Mouse (Mus musculus) c-Kit-positive CD71-positive TER-119-negative erythroid progenitor cells, embryonic 14.5 days (primary cell): ENCODE data around the gene Neurod4.

Experiments used
- DNase-seq: peaks from one replicate; pipeline ENCODE4 v3.0.0-alpha.2; 2013; ENCODE audit warnings: low read depth

Neurod4 gene

GRCm38 (mm10) chr10:130234576-130234975 is 45.5 kb downstream of the Neurod4 start:
- DNase-seq, result no peak

GRCm38 (mm10) chr10:130232117-130232516 is 47.9 kb downstream of the Neurod4 start:
- DNase-seq, result no peak

GRCm38 (mm10) chr10:130229584-130229983 is 50.5 kb downstream of the Neurod4 start:
- no peak for DNase-seq

GRCm38 (mm10) chr10:130228246-130228645 is 51.8 kb downstream of the Neurod4 start:
- DNase-seq, result peak; percentile 25

GRCm38 (mm10) chr10:130225034-130225433 is 55.0 kb downstream of the Neurod4 start:
- DNase-seq, result no peak
